Mouse (Mus musculus) mesoderm, embryonic 11.5 days (tissue): ENCODE measurements around the gene Opcml.
A peak's percentile ranks its signal among the peaks of the same experiment; 100 is the strongest.

Experiments
- DNase-seq: peaks from one replicate; pipeline ENCODE4 v3.0.0-alpha.2; 2012; ENCODE audit warnings: low read depth, low spot score

Gene Opcml

DNA sequence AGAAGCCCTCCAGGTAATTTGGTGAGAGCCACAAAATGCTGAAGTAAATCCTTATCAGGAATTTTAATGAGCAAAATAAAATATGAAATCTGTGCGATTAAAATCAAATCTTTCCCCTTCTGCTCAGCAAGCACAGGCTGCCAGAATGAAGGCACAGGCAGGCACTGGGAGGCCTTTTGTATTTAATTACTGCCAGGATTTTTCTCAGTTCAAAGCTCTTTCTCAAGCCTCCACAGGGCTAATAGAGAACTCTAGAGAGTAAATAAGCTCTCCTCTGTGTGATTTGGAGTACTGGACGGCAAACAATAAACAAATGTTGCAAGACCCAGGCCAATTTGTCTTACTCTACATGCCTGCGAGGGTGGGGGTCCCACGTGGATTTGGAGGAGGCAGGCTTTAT lies 208.2 kb downstream of the Opcml start:
- DNase-seq: no peak

DNA sequence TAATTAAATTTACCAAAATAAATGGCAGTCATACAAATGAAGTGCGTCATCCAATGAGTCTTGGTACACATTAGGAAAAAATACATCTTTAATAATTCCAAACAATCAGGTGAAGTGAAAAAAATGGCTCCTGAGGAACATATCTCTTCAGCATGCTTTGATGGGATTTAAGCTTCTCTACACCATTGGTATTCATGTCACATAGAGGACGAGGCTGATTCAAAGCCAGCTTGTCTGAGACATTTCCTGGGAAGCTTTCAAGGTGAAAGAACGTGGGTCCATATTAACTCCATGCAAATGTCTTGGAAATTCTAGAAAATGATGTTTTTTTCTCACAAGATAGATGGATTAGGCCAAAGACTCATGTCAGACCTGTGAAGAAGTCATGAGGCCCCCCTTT lies 212.6 kb downstream of the Opcml start:
- no peak for DNase-seq

DNA sequence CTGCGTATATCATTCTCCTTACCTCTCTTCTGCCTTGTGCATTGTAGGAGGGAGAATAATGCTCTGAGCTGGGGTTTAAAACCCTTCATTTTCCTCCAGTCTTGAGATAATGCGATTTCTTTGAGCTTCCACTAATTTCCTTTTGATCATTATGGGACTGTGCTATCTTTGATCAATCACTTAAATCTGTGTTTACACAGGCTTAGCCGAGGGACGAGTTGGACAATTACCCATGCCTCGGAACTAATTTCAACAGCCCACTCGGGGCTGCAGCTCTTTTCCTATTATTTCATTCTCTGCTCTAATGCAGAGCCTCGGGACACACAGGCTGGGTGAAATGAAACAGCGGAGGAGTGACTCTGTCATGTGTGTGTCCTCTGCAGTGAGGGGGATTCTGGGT lies 220.9 kb downstream of the Opcml start:
- DNase-seq: no peak

DNA sequence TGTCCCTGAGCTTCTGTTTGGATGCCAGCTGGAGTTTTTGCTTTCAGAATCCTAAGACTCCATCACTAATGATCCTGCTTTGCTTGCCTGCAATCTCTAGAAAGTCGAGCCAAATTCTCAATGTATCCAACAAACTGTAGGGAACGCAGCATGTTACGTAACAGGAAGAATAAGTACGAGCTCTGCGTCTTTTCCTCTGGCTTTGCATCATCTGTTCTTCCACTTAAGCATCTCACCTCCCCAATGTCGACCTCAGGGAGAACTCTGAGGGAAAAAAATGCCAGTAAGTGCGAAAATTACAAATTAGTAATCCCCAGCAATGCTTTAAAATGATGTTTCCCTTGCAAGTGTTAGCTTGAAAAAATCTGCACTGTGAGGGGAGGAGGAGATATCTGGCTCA lies 222.1 kb downstream of the Opcml start:
- no peak for DNase-seq

DNA sequence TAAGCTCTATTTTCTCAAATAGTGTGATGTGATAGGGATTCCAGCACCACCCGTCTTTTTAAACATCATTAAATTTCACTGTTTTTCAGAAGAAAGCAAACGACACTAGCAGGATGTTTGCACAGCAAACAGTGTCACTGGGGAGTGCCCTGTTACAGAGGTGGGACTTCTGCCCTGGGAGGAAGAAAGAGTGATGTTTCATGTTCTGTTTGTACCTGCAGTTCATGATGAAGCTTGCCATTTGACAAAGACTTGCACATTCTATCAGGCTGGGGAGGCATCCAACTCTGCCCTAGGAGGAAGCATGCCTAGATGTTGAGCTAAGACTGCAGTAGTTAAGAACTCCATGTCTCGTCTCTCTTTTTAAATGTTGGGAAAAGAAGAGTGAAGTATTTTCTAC lies 222.6 kb downstream of the Opcml start:
- no peak for DNase-seq

DNA sequence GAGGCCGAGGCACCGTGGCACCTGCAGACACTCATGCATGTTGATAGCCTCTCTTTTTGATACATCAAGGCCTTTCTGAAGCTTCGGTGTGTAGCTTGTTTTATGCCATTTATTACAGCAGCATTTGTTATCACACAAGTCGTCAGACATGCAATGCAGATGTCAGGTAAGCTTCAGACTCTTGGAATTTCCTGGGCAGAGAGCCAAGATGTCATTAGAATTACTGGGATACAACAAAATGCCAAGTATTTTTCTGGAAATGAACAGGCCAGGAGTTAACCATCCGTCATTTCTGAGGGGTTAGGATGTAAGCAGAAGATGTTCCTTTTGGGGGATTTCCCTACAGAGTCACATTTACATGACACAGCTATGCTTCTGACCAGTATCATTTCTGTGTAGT lies 237.6 kb downstream of the Opcml start:
- peak; percentile 50 for DNase-seq

DNA sequence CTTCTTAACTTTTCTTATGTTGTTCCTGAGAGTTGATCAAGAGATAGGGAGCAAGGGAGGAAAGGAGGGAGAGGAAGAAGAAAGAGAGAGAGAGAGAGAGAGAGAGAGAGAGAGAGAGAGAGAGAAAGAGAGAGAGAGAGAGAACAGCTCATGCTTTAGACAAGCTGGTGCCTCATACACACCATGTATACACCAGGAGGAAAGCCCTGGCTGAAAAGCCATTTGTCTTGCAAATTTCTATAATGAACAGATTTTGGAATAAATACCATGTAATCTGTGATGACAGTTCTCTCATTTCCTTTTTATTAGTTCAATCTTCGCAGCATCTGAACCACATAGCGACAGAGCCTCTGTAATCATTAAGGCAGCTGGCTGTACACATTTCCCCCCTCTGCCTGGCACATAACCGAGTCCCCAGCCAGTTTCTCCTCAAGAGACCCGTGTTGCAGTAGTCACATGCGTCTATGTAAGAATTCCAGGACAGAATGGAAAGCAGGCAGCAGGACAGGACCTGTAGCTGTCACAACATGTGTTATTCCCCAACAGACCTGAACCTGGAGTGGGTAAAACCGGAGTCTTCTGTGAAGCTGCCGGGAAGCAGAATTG lies 238.3 kb downstream of the Opcml start:
- no peak for DNase-seq

DNA sequence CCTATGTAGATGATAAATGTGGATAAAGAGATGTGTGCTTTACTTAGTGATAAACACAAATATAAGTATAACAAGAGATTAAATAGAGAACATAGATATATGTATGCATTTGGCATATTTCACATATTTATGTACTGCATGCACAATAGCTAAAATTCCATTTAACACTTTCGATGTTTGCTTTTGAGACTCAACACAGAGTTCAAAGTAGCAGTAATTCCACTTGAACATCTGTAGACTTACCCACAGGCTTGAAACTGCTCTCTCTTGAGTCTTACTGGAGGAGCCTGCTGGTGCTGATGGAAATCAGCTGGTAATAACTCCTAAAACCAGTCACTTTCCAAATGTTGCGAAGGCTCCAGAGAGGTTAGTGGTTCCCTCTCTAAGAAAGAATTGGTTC lies 258.6 kb downstream of the Opcml start:
- DNase-seq: no peak

DNA sequence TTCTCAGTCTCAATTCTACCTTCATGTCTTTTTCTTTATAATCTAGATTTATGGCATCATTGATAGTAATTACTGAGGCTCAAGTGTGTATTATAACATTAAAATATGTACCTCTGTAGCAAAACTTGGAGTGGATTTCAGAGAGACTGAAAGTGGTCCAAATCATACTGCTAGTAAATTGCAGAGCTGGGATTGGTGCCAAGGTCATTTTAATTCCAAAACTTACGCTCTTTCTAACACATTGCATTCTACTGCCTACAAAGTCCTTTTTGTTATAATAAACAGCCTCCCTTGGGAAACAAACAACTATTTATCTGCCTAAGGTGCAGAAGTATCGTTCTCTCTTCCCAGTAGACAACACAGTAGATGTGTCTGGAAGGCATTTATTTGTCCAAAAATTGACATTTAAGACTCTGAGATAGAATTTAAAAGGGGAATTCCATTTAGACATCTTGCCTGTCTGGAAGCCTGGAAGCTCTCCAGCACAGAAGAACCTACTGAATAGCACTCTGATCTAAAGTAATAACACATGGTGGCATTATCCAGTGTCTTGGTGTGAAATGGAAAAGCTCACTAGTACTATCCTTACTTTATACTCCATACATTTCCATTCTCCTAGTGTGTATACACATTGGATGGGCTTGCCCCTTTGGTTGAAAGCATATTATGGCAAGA lies 266.7 kb downstream of the Opcml start:
- DNase-seq: no peak

DNA sequence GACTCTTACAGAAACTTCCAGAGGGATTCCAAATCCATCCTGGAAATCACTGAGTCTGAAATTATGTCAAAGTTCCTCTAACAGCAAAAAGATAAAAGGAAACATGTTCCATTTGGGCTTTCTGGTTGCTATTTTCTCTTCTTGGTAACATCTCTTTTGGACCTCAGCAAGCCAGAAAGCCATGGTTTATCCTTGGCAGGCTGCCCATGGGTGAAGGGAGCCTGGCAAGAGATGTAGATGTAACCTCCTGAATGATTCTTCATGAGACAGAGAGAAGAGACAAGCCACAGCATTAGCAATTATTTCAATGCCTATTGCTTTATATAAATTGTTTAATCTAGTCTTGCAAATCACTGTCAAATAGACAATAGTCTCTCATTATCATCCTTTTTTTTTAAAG lies 274.6 kb downstream of the Opcml start:
- no peak for DNase-seq

DNA sequence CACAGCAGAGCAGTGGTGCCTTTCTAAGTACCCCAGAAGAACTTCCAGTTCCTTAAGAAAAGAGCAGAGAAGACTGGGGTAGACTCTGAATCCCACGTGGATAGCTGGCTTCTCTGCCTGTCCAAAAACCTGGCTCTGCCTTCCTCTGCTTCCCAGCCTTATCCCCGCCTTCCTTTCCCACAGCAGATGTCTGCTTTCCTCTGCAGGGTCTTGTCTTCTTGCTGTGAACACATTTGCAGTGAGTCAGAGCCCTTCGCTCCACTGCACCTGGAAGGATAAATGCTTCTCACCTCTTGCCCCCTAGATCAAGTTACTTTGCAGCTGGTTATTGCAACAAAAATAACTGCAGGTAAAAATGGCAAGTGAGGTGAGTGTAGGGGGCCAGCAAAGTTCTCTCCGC lies 290.1 kb downstream of the Opcml start:
- DNase-seq: no peak

DNA sequence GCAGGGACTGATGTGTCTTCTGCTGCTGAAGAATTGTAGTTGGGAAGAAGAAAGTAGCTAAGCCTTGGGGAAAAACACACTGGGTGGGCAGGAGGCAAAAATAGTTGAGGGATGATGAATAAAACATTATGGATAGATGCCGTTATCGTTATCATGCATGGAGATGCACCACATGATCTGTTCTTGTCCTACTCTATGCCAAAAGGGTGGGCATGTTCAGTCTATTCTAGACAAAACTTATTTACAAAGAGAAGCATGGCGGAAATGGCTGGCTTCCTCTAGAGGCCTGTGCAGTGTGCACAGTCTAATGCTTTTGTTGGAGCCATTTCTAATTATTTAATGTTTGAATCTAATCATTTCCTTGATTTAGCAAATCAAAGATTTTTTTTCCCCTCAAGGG lies 293.2 kb downstream of the Opcml start:
- DNase-seq: no peak

DNA sequence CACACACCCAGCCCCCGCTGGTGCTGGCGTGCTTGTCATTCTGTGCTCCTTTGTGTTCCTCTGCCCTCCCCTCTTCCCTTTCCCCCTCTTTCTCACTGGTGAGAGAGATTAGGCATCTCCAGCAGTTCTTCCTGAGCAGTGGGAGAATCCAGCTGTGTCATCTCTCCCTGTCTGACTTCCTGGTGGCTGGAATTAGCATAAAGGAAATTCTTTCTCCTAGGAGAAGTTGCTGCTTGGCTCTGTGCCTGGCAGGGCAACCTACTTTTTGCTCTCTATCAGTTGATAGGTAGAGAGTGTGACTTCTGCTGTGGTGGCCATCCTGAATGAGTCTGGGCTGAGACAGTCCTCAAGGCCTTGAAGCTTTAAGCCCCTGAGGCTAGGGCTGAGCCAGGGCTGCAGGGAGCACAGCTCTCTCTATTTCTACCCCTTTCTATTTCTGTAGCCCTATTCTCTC lies 293.7 kb downstream of the Opcml start:
- DNase-seq: peak; percentile 39

DNA sequence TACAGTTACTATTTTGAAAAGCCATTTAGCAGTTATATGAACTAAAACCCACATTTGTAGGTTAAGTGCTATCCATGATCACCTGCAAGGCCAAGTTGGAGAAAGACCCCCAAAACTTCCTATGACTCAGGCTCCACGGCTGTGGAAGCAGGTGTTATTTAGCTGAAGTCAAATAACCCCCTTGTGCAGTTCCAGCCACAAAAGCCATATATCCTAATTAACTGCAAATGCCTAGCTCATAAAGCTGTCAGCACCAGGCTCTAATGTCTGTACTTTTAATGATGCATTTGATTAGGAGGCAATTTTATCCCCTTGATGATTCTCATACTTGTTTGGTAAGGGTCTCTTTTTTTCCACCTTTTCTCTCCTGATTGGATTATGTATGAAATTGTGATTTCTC lies 300.8 kb downstream of the Opcml start:
- DNase-seq: peak; percentile 26

DNA sequence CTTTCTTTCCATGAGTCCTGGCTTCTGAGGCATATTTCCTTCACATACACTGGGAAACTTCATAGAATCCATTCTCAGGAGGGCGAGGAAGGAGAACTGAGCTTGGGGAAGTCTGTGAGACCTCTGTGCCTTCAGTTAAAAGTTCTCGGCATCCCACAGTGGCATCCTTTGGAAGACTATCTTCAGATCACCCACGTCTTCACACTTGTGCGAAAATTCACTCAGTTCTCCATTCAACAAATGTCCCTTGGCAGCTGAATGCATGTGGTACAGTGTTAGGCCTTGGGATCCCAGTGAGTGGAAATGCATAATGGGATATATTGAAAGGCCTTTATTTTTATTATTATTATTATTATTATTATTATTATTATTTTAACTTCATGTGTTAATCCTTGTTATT lies 304.1 kb downstream of the Opcml start:
- no peak for DNase-seq

DNA sequence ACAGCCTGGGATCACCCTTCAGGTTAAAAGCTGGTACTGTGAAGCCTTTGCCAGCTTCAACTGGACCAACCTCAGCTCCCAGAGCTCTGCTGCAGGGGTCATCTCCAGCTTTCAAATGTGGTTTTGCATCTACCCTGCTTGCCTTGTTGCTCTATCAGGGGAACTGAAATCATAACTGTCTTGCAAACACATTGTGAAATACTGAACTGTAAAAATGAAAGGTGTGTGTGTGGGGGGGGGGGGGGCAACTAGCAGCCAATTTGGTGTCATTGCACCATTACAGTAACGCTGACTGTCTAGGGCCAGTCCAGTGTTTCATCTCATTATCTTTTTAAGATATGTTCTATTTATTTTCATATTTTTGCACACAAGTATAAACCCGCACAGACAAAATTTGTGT lies 305.6 kb downstream of the Opcml start:
- DNase-seq: no peak

DNA sequence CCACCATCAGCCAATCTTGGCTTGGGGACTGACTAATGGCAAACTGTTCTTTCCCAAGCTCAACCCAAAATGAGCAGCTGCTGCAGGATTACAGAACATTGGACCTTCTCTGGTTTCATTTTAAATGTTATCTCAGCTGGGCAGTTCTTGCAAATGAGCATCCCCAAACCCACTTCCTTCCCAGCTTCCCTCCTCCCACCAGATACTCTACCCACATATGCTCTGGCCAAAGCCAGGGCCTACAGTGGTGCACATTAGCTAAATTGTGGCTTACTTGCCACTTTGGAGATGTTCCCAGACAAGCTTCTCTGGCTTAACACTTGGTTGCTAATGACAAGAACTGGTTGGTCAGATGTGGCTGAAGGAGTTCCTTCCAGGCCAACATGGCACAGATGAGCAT lies 311.4 kb downstream of the Opcml start:
- DNase-seq: no peak

DNA sequence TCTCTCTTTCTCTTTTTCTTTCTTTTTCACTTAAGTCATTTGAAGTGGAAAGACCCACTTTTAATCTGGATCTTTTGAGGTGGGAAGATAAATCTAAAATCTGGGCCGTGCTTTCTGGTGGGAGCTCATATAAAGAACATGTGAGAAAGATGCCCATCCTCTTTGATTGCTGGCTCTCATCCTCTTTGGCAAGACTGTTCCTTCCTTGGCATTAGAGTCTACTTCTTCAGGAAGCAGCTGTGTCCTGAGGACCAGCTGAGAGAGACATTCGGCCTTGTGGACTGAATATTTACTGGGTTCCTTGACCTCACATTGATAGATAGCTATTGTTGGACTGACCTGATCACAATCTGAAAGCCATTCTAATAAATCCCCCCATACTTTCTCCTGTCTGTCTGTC lies 331.3 kb downstream of the Opcml start:
- DNase-seq: no peak

DNA sequence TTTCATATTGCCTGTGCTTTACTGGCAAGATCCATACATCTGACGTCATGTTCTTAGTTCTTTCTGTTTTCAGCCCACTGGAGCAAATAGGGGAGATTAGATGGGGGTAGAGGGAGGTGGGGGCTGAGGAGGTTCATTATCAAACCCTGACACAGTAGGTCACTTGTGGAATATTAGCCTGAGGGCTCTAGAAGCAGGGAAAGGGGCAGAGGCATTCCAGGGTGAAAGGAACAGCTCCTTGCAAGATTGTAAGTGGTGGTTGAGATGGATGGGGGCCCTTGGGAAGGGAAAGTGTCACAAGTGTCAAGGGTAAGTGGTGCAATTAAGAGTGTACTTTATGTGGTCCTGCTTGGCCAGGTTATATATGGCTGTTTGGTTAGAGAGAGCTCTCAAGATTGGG lies 338.2 kb downstream of the Opcml start:
- DNase-seq: no peak

DNA sequence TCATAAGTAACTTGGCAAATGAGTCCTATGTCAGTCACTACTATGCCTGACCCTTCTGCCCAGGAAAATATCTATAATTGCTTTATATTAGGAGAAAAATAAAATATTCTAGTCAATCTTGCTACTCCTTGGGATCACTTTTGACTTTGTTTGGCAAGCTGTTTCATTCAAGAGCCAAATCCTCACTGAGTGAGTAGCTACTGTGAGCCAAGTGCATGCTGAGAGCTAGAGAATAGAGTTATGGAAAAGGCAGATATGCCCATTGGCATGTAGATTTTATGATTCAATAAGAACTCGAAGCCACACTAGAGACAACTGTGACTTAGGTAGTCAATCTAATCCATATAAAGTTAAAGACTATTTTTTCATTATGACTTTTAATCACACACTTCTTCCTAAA lies 340.9 kb downstream of the Opcml start:
- DNase-seq: no peak

DNA sequence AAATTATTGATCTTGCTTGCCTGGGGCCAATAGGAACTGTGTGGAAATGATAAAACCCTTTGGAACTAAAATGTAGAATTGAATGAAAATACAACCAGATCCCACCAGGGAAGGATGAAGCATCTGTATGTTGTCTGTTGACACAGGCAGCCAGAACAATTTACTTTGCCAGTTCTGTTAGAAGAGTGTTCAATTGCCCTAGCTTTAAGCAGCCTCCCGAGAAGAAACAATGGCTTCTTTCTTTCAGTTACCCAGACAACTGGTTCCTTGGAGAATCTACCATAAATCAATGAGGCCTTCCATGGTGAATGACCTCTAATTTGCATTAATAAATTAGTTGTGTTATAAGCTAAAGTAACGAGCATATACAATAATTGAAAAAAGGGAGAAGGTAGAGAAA lies 346.0 kb downstream of the Opcml start:
- peak; percentile 60 for DNase-seq

DNA sequence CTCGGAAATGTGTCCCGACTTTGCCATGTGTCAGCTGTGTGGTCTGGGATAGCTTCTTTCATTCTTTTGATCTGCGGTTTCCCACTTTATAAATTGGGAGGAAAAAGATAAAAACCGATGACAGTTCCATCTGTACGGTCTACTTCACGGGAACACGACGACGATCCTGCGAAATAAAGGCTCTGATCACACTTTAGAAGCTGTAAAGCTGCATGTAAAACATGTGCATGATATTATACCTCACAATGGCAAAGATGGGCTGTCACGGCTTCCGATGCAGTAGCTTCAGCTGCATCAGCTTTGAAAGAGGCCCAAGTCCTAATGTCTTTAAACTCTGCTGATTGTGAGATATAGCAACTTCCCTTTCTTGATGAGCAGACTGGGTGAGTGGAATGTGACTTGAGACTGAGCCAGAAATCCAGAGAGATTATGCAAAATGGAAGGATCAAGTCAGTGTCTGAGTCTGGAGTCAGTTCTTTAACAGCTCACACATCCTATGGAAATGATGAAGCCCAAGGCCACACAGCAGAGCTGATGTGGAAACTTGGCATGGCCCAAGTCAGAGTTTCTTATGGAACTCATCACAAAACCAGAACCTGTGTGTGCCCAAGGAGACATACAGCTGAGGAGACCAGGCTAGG lies 349.5 kb downstream of the Opcml start:
- no peak for DNase-seq

DNA sequence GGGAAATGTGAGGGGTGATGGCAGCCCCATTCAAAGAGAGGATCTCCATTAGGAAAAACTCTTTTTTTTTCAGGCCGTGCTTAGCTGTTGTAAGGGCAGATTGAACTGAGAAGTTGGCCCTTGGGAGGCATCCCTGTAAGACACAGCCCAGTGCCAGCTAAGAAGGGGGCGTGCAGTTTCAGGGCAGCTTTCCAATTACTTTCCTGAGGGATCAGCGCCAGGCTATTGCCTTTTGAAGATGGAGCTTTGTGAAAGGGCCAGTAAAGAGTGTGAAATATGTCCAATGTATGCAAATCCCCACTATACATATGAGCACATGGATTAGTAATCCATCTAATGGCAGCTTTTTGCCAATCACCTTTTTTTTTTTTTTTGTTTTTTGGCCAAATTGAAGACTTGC lies 358.9 kb downstream of the Opcml start:
- DNase-seq: no peak
